Mouse (Mus musculus) Muller cell, postnatal 12 days (primary cell): ENCODE measurements at regions not wholly inside any gene's neighbourhood (a gene's known extent, or its start where the extent isn't known, plus 50 kb on each side); places are given as distances from the start of the nearest gene placed in this dataset.

ENCODE experiments used
- DNase-seq: peaks from one replicate; pipeline ENCODE4 v3.0.0-alpha.2; 2015; ENCODE audit errors: inconsistent ontology term

- no peak for DNase-seq
Measured at GRCm38 (mm10) chr16:85743022-85743421, 59.9 kb downstream of the Adamts1 start.

- DNase-seq: peak; percentile 81
Measured at GRCm38 (mm10) chr16:85738606-85739195, 64.2 kb downstream of the Adamts1 start.

GRCm38 (mm10) chr16:85728026-85728425 is 74.9 kb downstream of the Adamts1 start:
- no peak for DNase-seq

- no peak for DNase-seq
Measured at GRCm38 (mm10) chr16:85721968-85722367, 80.9 kb downstream of the Adamts1 start.

- no peak for DNase-seq
Measured at GRCm38 (mm10) chr16:85712291-85712690, 90.6 kb downstream of the Adamts1 start.

GRCm38 (mm10) chr16:85704254-85705020 is 98.5 kb downstream of the Adamts1 start:
- DNase-seq: no peak

GRCm38 (mm10) chr16:85702889-85703480 is 99.9 kb downstream of the Adamts1 start:
- peak; percentile 58 for DNase-seq

GRCm38 (mm10) chr16:85699329-85699728 is 103.6 kb downstream of the Adamts1 start:
- no peak for DNase-seq

- no peak for DNase-seq
Measured at GRCm38 (mm10) chr16:85682721-85683120, 120.2 kb downstream of the Adamts1 start.

- peak; percentile 90 for DNase-seq
Measured at GRCm38 (mm10) chr16:85680351-85680750, 122.6 kb downstream of the Adamts1 start.

GRCm38 (mm10) chr16:85678781-85679180 is 124.1 kb downstream of the Adamts1 start:
- no peak for DNase-seq

- DNase-seq: peak; percentile 49
Measured at GRCm38 (mm10) chr16:85678228-85678627, 124.7 kb downstream of the Adamts1 start.

GRCm38 (mm10) chr16:85677027-85677426 is 123.8 kb upstream of the Cyyr1 start:
- peak; percentile 22 for DNase-seq

- DNase-seq: no peak
Measured at GRCm38 (mm10) chr16:85668767-85669166, 115.6 kb upstream of the Cyyr1 start.

GRCm38 (mm10) chr16:85667790-85668189 is 114.6 kb upstream of the Cyyr1 start:
- DNase-seq: no peak

GRCm38 (mm10) chr16:85649516-85649915 is 96.3 kb upstream of the Cyyr1 start:
- DNase-seq: peak; percentile 62

- no peak for DNase-seq
Measured at GRCm38 (mm10) chr16:85640992-85641391, 87.8 kb upstream of the Cyyr1 start.

- DNase-seq: no peak
Measured at GRCm38 (mm10) chr16:85637079-85637478, 83.9 kb upstream of the Cyyr1 start.

- DNase-seq: no peak
Measured at GRCm38 (mm10) chr16:85629738-85630137, 76.5 kb upstream of the Cyyr1 start.

- no peak for DNase-seq
Measured at GRCm38 (mm10) chr16:85624505-85624904, 71.3 kb upstream of the Cyyr1 start.

- DNase-seq: no peak
Measured at GRCm38 (mm10) chr16:85604089-85604488, 50.9 kb upstream of the Cyyr1 start.
